Mouse (Mus musculus): ENCODE data around the gene Gtf2f1.

Gtf2f1 gene

DNA sequence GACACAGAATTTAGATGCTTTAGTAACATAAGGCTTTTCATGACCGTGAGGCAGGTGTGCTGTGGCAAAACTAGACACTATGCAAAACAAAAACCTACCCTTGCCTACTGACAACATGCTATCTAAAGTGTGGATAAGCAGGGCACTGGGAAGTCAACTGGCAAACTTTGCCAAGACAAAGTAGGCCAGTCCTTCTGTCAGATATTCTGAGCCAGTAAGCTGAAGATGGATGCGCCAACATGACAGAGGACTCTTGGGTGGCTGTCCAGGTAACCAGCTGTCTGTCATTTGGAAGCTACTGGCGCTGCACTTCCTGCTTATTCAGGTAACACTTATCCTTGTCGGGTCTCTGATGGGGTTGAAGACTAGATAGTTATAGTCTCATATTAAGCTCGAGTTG is 41.0 kb downstream of the Gtf2f1 start:
- DNase-seq, result no peak

DNA sequence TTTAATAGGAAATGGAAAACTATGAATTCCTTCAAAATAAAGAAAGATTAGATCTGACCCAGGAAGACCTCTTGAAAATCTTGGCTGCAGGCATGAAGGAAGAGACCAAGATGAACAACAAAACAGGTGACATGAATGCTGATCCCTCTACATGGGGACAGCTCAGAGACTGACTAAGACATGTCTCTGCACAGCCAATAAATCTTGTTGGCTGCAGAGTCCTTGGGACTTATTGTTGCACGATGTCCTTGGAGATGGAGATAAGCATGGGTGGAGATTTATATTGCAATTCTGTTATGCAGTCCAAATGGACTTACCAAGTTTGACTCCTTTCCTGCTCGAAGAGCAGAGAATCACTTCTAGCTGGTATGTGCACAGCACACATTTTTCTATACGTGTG is 41.8 kb downstream of the Gtf2f1 start:
- DNase-seq, result no peak

DNA sequence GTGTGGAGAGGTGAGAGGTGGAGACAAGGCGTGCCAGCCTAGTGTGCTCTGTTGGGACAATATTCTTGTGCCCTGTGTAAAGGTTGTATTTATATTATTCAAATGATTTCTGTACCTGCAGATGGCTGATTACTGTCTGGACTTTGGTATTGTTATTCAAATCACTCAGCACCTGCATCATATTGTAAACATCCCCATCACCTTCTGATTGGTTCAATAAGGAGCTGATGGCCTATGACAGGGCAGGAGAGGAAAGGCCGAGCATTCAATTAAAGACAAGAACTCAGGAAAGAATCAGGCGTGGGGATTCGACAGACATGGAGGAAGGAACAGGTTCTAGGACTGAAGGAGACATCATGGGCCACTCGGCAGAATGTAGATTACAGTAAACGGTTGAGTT is 47.4 kb downstream of the Gtf2f1 start:
- no peak for DNase-seq

DNA sequence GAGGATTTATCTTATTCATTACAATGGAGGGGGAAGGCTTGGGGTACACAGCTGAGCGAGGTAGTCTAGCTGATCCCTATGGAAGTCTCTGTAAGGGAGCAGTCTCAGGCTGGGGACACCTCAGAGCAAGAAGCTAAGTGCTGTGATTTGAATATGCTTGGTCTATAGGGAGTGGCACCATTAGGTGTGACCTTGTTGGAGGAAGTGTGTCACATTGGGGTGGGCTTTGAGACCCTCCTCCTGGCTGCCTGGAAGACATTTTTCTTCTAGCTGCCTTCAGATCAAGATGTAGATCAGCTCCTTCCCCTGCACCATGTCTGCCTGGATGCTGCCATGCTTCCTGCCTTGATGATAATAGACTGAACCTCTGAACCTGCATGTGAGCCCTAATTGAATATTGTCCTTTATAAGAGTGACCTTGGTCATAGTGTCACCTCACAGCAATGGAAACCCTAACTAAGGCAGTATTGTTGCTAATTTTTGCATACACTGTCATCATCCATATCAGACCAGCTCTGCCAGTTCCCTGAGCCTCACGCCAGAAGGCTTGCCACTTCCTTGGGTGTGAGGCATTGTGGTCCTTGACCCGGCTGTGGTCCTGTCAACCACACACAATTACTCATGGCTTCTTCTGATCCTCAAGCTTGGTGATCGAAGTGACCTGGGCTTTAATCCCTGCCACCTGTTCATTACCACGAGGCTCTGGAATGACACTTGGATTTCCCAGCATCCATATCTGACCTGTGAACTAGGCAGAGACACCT is 48.3 kb downstream of the Gtf2f1 start:
- no peak for DNase-seq

DNA sequence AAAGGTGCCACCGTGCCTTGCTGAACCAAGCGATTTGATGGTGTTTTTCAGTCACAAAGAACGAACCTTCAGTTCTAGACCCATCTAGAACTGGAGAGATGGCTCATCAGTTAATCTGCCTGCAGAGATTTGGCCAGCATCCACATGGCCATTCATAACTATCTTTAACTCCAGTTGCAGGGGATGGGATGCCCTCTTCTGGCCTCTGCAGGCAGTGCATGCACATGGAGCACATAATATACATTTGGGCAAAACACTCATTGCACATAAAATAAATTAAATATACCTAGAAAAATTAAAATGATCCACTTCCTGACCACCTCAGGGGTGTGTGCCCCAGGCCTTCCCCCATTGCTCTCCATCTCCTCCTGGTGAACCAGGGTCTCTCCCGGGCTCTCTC is 49.2 kb downstream of the Gtf2f1 start:
- DNase-seq, result no peak

DNA sequence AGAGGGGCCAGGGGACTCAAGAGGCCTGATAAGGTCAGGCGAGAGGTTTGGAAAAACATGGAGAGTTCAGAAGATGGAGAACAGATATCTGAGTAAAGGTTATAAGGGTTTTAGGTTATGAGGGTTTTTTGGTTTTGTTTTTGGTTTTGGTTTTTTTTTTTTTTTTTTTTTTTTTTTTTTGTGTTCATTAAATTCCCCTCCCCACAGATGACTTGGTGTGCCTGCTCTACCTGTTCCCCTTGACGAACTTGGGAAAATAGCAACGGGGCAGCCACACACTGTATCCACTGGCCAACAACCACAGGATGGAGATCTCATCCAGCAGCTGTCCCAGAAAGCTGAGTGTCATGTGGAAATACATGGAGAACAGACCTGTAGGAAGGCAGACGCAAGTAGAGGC is 52.4 kb downstream of the Gtf2f1 start:
- no peak for DNase-seq

DNA sequence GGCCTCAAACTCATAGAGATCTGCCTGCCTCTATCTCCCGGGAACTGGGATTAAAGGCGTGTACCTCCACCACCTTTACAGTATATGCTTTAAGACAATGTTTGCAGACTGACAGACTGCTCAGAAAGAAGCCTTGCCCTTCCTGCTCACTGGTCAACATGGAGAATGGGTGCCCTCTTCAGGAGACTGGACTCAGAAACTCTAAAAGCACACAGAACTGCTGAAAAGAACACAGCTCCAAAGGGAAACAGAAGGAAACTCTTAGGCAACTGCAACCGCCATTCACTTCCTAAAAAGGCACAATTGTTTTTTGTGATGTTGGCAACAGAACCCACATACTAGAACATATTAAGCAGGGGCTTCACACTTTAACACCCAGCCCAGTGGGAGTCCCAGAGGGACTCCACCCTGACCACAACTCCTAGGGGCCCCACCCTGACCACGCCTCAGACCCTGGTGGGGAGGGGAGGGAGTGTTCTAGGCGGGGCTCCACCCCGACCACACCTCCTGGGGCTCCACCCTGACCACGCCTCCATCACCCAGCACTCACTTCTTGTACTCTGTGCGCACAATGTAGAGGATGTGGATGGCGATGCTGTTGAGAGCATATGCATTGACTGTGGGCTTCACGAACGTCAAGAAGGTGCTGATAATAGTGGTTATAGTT is 53.2 kb downstream of the Gtf2f1 start:
- DNase-seq, result no peak

DNA sequence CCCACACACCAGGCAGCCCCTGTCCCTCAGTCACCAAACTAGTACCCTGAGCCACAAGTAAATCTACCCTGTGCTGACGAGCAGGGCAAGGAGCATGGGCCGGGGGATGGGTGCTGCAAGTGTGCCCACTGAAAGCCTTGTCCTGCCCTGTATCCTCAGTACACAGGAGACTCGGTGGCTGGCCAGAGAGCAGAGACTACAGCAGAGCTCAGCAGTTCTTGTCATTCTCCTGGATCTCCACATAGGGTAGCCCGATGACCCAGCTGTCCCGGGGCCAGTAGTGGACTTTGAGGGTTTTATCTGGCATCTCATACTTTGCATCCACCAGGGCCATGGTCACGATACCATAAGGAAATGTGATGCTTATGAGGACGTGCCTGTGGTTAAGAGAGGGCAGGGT is 56.2 kb downstream of the Gtf2f1 start:
- DNase-seq, result no peak

Measured in kidney, adult 18-20 months (tissue).